In the genomic region with DNA sequence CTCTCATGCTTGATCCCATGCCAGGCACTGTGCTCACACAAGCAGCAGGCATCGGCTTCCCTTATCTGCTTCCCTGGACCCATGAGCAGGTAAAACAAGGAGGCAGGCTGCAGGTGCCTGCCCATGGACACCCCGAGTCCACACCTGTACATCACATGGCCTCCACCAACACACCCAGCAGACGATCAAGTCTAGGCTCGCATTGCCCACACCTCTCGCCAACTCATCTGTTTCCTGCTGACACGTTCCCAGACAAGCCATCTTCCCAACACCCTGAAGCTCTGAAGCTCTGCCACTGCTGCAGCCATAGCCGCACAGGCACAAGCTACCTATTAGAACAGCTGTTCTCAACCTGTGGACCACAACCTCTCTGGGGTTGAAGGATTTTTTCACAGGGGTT, we compare ENCODE assay signal across 15 mouse cellular contexts. TPM values are rescaled to one million over a fixed set of nuclear protein-coding genes. Genes with fewer than 3 reads are reported as not detected.
DNase-seq lines count a peak whose midpoint lies in the region; ATAC-seq lines count a peak whose summit lies in the region.
"Had no signal": no experiment of that assay in that cellular context is flagged by ENCODE, and none has a peak within 500 bp of the region (broad histone marks: within the 10 kb centered on the region; RNA-seq: fewer than 3 reads in every experiment).

No protein-coding gene starts in this region.

- no peaks in the 10 kb centered on the region for H3K9me3 ChIP-seq in forebrain, embryonic 15.5 days
- no peaks in the 10 kb centered on the region for H3K9me3 ChIP-seq in forebrain, embryonic 10.5 days
- H3K9me3 ChIP-seq in intestine, embryonic 16.5 days (ENCODE audit: control insufficient read depth, low read length): no peaks in the 10 kb centered on the region
- no peaks in the 10 kb centered on the region for H3K9me3 ChIP-seq in intestine, embryonic 15.5 days
- no peaks in the 10 kb centered on the region for H3K9me3 ChIP-seq in stomach, embryonic 14.5 days (ENCODE audit: control insufficient read depth, low read depth, low read length)
- H3K9me3 ChIP-seq: liver, embryonic 15.5 days had no signal

- H3K36me3 ChIP-seq in forebrain, embryonic 15.5 days: peaks cover 22% of the 10 kb centered on the region
- peaks cover 60% of the 10 kb centered on the region for H3K36me3 ChIP-seq in forebrain, embryonic 10.5 days (replicated peaks)
- peaks cover 18% of the 10 kb centered on the region for H3K36me3 ChIP-seq in intestine, embryonic 16.5 days (ENCODE audit: control insufficient read depth, insufficient read depth, low read length)
- H3K36me3 ChIP-seq in intestine, embryonic 15.5 days: peaks cover 26% of the 10 kb centered on the region
- peaks cover 31% of the 10 kb centered on the region for H3K36me3 ChIP-seq in stomach, embryonic 14.5 days (ENCODE audit: control insufficient read depth, insufficient read depth, low read length)

- H3K27me3 ChIP-seq in forebrain, embryonic 15.5 days: no peaks in the 10 kb centered on the region
- H3K27me3 ChIP-seq in forebrain, embryonic 10.5 days (ENCODE audit: poor library complexity, severe bottlenecking): no peaks in the 10 kb centered on the region
- no peaks in the 10 kb centered on the region for H3K27me3 ChIP-seq in intestine, embryonic 16.5 days (replicated peaks; ENCODE audit: control insufficient read depth, insufficient read depth, low read length)
- no peaks in the 10 kb centered on the region for H3K27me3 ChIP-seq in intestine, embryonic 15.5 days (replicated peaks)
- H3K27me3 ChIP-seq in stomach, embryonic 14.5 days (ENCODE audit: control insufficient read depth, insufficient read depth, low read length): no peaks in the 10 kb centered on the region
- H3K27me3 ChIP-seq: liver, embryonic 15.5 days had no signal

- H3K4me2 ChIP-seq in forebrain, embryonic 15.5 days (replicated peaks): no peak overlapping the region
- no peak overlapping the region for H3K4me2 ChIP-seq in intestine, embryonic 16.5 days (ENCODE audit: low read depth, low read length)
- H3K4me2 ChIP-seq in intestine, embryonic 15.5 days (replicated peaks): no peak overlapping the region
- no peak overlapping the region for H3K4me2 ChIP-seq in stomach, embryonic 14.5 days (replicated peaks; ENCODE audit: low read depth, low read length)

- 86% methylated on average over 7 of the region's 7 CpGs for WGBS in forebrain, embryonic 15.5 days
- WGBS in forebrain, embryonic 10.5 days: 90% methylated on average over 7 of the region's 7 CpGs
- 77% methylated on average over 7 of the region's 7 CpGs for WGBS in intestine, embryonic 16.5 days
- 75% methylated on average over 7 of the region's 7 CpGs for WGBS in intestine, embryonic 15.5 days
- WGBS in stomach, embryonic 14.5 days: 74% methylated on average over 7 of the region's 7 CpGs

- H3K4me3 ChIP-seq in forebrain, embryonic 15.5 days: no peak overlapping the region
- no peak overlapping the region for H3K4me3 ChIP-seq in forebrain, embryonic 10.5 days
- no peak overlapping the region for H3K4me3 ChIP-seq in intestine, embryonic 16.5 days (ENCODE audit: low read length)
- H3K4me3 ChIP-seq in intestine, embryonic 15.5 days (replicated peaks): no peak overlapping the region
- no peak overlapping the region for H3K4me3 ChIP-seq in stomach, embryonic 14.5 days (ENCODE audit: low read depth, low read length)
- H3K4me3 ChIP-seq: liver, embryonic 15.5 days had no signal

- DNase-seq in forebrain, embryonic 10.5 days (ENCODE audit: extremely low spot score, low spot score): no peak
- peak; percentile 40 for DNase-seq in urinary bladder, adult 2 months (ENCODE audit: low spot score)
- no peak for DNase-seq in urinary bladder, postnatal 25 days (ENCODE audit: low spot score)
- DNase-seq in MN1 (ENCODE audit: low spot score): no peak
- DNase-seq: adrenal gland, postnatal 25 days; B cell, adult 2 months; layer of hippocampus, postnatal 36 days; thymus, adult 18-20 months had no signal

- ATAC-seq in forebrain, embryonic 15.5 days (replicated peaks): no peak
- no peak for ATAC-seq in intestine, embryonic 16.5 days
- ATAC-seq in intestine, embryonic 15.5 days: no peak
- ATAC-seq in stomach, embryonic 14.5 days (ENCODE audit: insufficient number of reproducible peaks, insufficient read depth, low FRiP score, low read depth): no peak

- peaks cover 44% of the 10 kb centered on the region for H3K4me1 ChIP-seq in forebrain, embryonic 15.5 days
- H3K4me1 ChIP-seq in forebrain, embryonic 10.5 days: peaks cover 55% of the 10 kb centered on the region
- H3K4me1 ChIP-seq in intestine, embryonic 16.5 days (ENCODE audit: control insufficient read depth, insufficient read depth, low read length): peaks cover 37% of the 10 kb centered on the region
- peaks cover 40% of the 10 kb centered on the region for H3K4me1 ChIP-seq in intestine, embryonic 15.5 days (replicated peaks)
- peaks cover 26% of the 10 kb centered on the region for H3K4me1 ChIP-seq in stomach, embryonic 14.5 days (ENCODE audit: control insufficient read depth, insufficient read depth, low read length)

- 0 out of 2 replicates have a peak overlapping the region, but pooled peaks have one; percentile 0 for H3K9ac ChIP-seq in forebrain, embryonic 15.5 days (replicated peaks)
- H3K9ac ChIP-seq in intestine, embryonic 16.5 days (ENCODE audit: low read depth, low read length): 0 out of 2 replicates have a peak overlapping the region, but pooled peaks have one; percentile 6
- no peak overlapping the region for H3K9ac ChIP-seq in intestine, embryonic 15.5 days
- H3K9ac ChIP-seq in stomach, embryonic 14.5 days (replicated peaks; ENCODE audit: low read depth, low read length): 0 out of 2 replicates have a peak overlapping the region, but pooled peaks have one; percentile 6

- no peak overlapping the region for H3K27ac ChIP-seq in forebrain, embryonic 15.5 days (replicated peaks)
- no peak overlapping the region for H3K27ac ChIP-seq in forebrain, embryonic 10.5 days
- H3K27ac ChIP-seq in intestine, embryonic 16.5 days (ENCODE audit: low read length): no peak overlapping the region
- H3K27ac ChIP-seq in intestine, embryonic 15.5 days: no peak overlapping the region
- H3K27ac ChIP-seq in stomach, embryonic 14.5 days (ENCODE audit: low read length): no peak overlapping the region
- H3K27ac ChIP-seq: kidney, postnatal 0 days; liver, embryonic 15.5 days had no signal

RNA-seq across cellular contexts. Expression of a gene that starts 2.5 kb away (rescaled TPM):
- polyA plus RNA-seq in forebrain, embryonic 15.5 days (2015; fragmentation: Nextera tagmentation; extraction: Ambion mirVana): 94.9 and 108 TPM in 2 replicates
- 92.4 and 113 TPM in 2 replicates for polyA plus RNA-seq in forebrain, embryonic 10.5 days (2016; fragmentation: Nextera tagmentation; extraction: Ambion mirVana)
- 39.7 and 56.6 TPM in 2 replicates for polyA plus RNA-seq in intestine, embryonic 16.5 days (2015; fragmentation: Nextera tagmentation; extraction: Ambion mirVana)
- polyA plus RNA-seq in intestine, embryonic 15.5 days (2015; fragmentation: Nextera tagmentation; extraction: Ambion mirVana): 89.8 and 91.6 TPM in 2 replicates
- 54.5 and 59.4 TPM in 2 replicates for polyA plus RNA-seq in urinary bladder, adult 2 months (2012; rRNA removed)
- 72.1 and 77.3 TPM in 2 replicates for polyA plus RNA-seq in stomach, embryonic 14.5 days (2014; fragmentation: Nextera tagmentation; extraction: Ambion mirVana)

RNA-seq across cellular contexts. Expression of a gene that starts 9.4 kb away (rescaled TPM):
- 0.69 and 0.72 TPM in 2 replicates for polyA plus RNA-seq in forebrain, embryonic 15.5 days (2015; fragmentation: Nextera tagmentation; extraction: Ambion mirVana)
- 0.36 and 0.64 TPM in 2 replicates for polyA plus RNA-seq in forebrain, embryonic 10.5 days (2016; fragmentation: Nextera tagmentation; extraction: Ambion mirVana)
- 0.26 TPM in 1 of 2 replicates, not detected in the other for polyA plus RNA-seq in intestine, embryonic 16.5 days (2015; fragmentation: Nextera tagmentation; extraction: Ambion mirVana)
- polyA plus RNA-seq in intestine, embryonic 15.5 days (2015; fragmentation: Nextera tagmentation; extraction: Ambion mirVana): 0.09 and 0.28 TPM in 2 replicates
- polyA plus RNA-seq in urinary bladder, adult 2 months (2012; rRNA removed): 0.04 and 0.06 TPM in 2 replicates
- 0.29 and 0.39 TPM in 2 replicates for polyA plus RNA-seq in stomach, embryonic 14.5 days (2014; fragmentation: Nextera tagmentation; extraction: Ambion mirVana)
- polyA plus RNA-seq: liver, embryonic 15.5 days; small intestine, adult 2 months had no signal

RNA-seq across cellular contexts. Expression of a gene that starts 12.8 kb away (rescaled TPM):
- polyA plus RNA-seq in forebrain, embryonic 15.5 days (2015; fragmentation: Nextera tagmentation; extraction: Ambion mirVana): 0.83 and 0.84 TPM in 2 replicates
- 1.1 and 1.5 TPM in 2 replicates for polyA plus RNA-seq in forebrain, embryonic 10.5 days (2016; fragmentation: Nextera tagmentation; extraction: Ambion mirVana)
- 15.1 and 16.6 TPM in 2 replicates for polyA plus RNA-seq in intestine, embryonic 16.5 days (2015; fragmentation: Nextera tagmentation; extraction: Ambion mirVana)
- 14.0 and 16.1 TPM in 2 replicates for polyA plus RNA-seq in intestine, embryonic 15.5 days (2015; fragmentation: Nextera tagmentation; extraction: Ambion mirVana)
- 41.4 and 44.3 TPM in 2 replicates for polyA plus RNA-seq in urinary bladder, adult 2 months (2012; rRNA removed)
- 8.7 and 9.0 TPM in 2 replicates for polyA plus RNA-seq in stomach, embryonic 14.5 days (2014; fragmentation: Nextera tagmentation; extraction: Ambion mirVana)

RNA-seq across cellular contexts. Expression of a gene that starts 17.9 kb away (rescaled TPM):
- 43.7 and 44.0 TPM in 2 replicates for polyA plus RNA-seq in forebrain, embryonic 15.5 days (2015; fragmentation: Nextera tagmentation; extraction: Ambion mirVana)
- polyA plus RNA-seq in forebrain, embryonic 10.5 days (2016; fragmentation: Nextera tagmentation; extraction: Ambion mirVana): 50.9 and 52.9 TPM in 2 replicates
- polyA plus RNA-seq in intestine, embryonic 16.5 days (2015; fragmentation: Nextera tagmentation; extraction: Ambion mirVana): 38.8 and 40.5 TPM in 2 replicates
- polyA plus RNA-seq in intestine, embryonic 15.5 days (2015; fragmentation: Nextera tagmentation; extraction: Ambion mirVana): 37.8 and 45.5 TPM in 2 replicates
- polyA plus RNA-seq in urinary bladder, adult 2 months (2012; rRNA removed): 28.5 and 31.7 TPM in 2 replicates
- 26.3 and 31.8 TPM in 2 replicates for polyA plus RNA-seq in stomach, embryonic 14.5 days (2014; fragmentation: Nextera tagmentation; extraction: Ambion mirVana)

RNA-seq across cellular contexts. Expression of a gene that starts 26.5 kb away (rescaled TPM):
- 0.25 and 0.43 TPM in 2 replicates for polyA plus RNA-seq in forebrain, embryonic 15.5 days (2015; fragmentation: Nextera tagmentation; extraction: Ambion mirVana)
- polyA plus RNA-seq in forebrain, embryonic 10.5 days (2016; fragmentation: Nextera tagmentation; extraction: Ambion mirVana): not detected in 2 replicates
- 0.07 and 0.11 TPM in 2 replicates for polyA plus RNA-seq in intestine, embryonic 16.5 days (2015; fragmentation: Nextera tagmentation; extraction: Ambion mirVana)
- polyA plus RNA-seq in intestine, embryonic 15.5 days (2015; fragmentation: Nextera tagmentation; extraction: Ambion mirVana): 0.09 TPM in 1 of 2 replicates, not detected in the other
- 0.47 and 0.49 TPM in 2 replicates for polyA plus RNA-seq in urinary bladder, adult 2 months (2012; rRNA removed)
- polyA plus RNA-seq in stomach, embryonic 14.5 days (2014; fragmentation: Nextera tagmentation; extraction: Ambion mirVana): not detected in 2 replicates
